Mouse (Mus musculus) MEL (cell line): Measurements from ENCODE around the gene Cdc14b. TPM values are rescaled to one million over a fixed set of nuclear protein-coding genes. Genes with fewer than 3 reads are reported as not detected.

Experiments
- DNase-seq: peaks from one replicate; pipeline ENCODE4 v3.0.0; 2011; ENCODE audit warnings: low read depth, low spot score
- H3K27ac ChIP-seq: 2 replicates; pipeline ENCODE4 v1.5.1; 2012; ENCODE audit warnings: low read depth, mild to moderate bottlenecking, control low read depth, low read length, moderate library complexity; ENCODE audit not compliant: control insufficient read depth
- H3K27me3 ChIP-seq, 2 experiments: fragments of 150-350 bp in 1 of 2; sonication (generic) in 1 of 2; 2 replicates each; pipeline ENCODE4 v1.6.1; 2012; ENCODE audit warnings: low read length in 2 of 2, mild to moderate bottlenecking in 2 of 2, improper control_type of control experiment in 1 of 2, moderate library complexity in 1 of 2; ENCODE audit not compliant: insufficient read depth in 2 of 2, control insufficient read depth in 1 of 2
- H3K36me3 ChIP-seq, 2 experiments: 2 replicates each; pipeline ENCODE4 v1.6.1; 2012 to 2014; ENCODE audit warnings: low read length in 2 of 2, improper control_type of control experiment in 1 of 2, inconsistent platforms in 1 of 2, mild to moderate bottlenecking in 1 of 2; ENCODE audit not compliant: insufficient read depth in 2 of 2, control insufficient read depth in 1 of 2
- H3K4me1 ChIP-seq, 2 experiments: fragments of 150-350 bp in 1 of 2; sonication (generic) in 1 of 2; 2 replicates each; pipeline ENCODE4 v1.6.1; 2012; ENCODE audit warnings: low read length in 2 of 2, improper control_type of control experiment in 1 of 2, mild to moderate bottlenecking in 1 of 2; ENCODE audit not compliant: insufficient read depth in 2 of 2, control insufficient read depth in 1 of 2
- H3K4me3 ChIP-seq, 2 experiments: fragments of 150-350 bp in 1 of 2; sonication (generic) in 1 of 2; 2 replicates each; pipeline ENCODE4 v1.5.1; 2012; ENCODE audit warnings: low read depth in 2 of 2, low read length in 2 of 2, mild to moderate bottlenecking in 2 of 2, moderate library complexity in 2 of 2, control low read depth in 1 of 2, improper control_type of control experiment in 1 of 2; ENCODE audit not compliant: control insufficient read depth in 1 of 2, insufficient read depth in 1 of 2
- H3K79me2 ChIP-seq: 2 replicates; pipeline ENCODE4 v1.6.1; 2012; ENCODE audit warnings: mild to moderate bottlenecking, low read length, moderate library complexity; ENCODE audit not compliant: control insufficient read depth, poor library complexity, insufficient read depth
- H3K9ac ChIP-seq: 2 replicates; pipeline ENCODE4 v1.6.1; 2012; ENCODE audit warnings: low read depth, mild to moderate bottlenecking, control low read depth, low read length, moderate library complexity; ENCODE audit not compliant: control insufficient read depth, poor library complexity, severe bottlenecking
- H3K9me3 ChIP-seq: fragments of 150-350 bp; sonication (generic); replicated peaks from 2 replicates; pipeline ENCODE4 v1.6.1; 2012; ENCODE audit warnings: mild to moderate bottlenecking, low read length, improper control_type of control experiment, moderate library complexity; ENCODE audit not compliant: insufficient read depth
- CHD2 ChIP-seq: IDR thresholded peaks from 2 replicates; pipeline ENCODE4 v1.6.1; 2011; ENCODE audit warnings: low read length, improper control_type of control experiment
- CTCF ChIP-seq, 3 experiments: IDR thresholded peaks in 2 of 3; conservative IDR thresholded peaks in 1 of 3; 2 replicates each; pipeline ENCODE4 v1.5.1; 2011 to 2012; ENCODE audit warnings: low read length in 3 of 3, low read depth in 2 of 3, mild to moderate bottlenecking in 2 of 3, improper control_type of control experiment in 1 of 3, inconsistent platforms in 1 of 3, mixed read lengths in 1 of 3, moderate library complexity in 1 of 3; ENCODE audit not compliant: control insufficient read depth in 1 of 3, insufficient read depth in 1 of 3, poor library complexity in 1 of 3, severe bottlenecking in 1 of 3
- GABPA ChIP-seq: IDR thresholded peaks from 2 replicates; pipeline ENCODE4 v1.6.1; 2012; ENCODE audit warnings: low read depth, mild to moderate bottlenecking, inconsistent platforms, low read length, improper control_type of control experiment, moderate library complexity
- HCFC1 ChIP-seq: IDR thresholded peaks from 2 replicates; pipeline ENCODE4 v1.6.1; 2012; ENCODE audit warnings: low read depth, mild to moderate bottlenecking, inconsistent platforms, low read length, improper control_type of control experiment, moderate library complexity
- MAX ChIP-seq: IDR thresholded peaks from 2 replicates; pipeline ENCODE4 v1.6.1; 2011; ENCODE audit warnings: low read length, improper control_type of control experiment
- MXI1 ChIP-seq: IDR thresholded peaks from 2 replicates; pipeline ENCODE4 v1.6.1; 2011; ENCODE audit warnings: mild to moderate bottlenecking, low read depth, low read length, improper control_type of control experiment
- MYC ChIP-seq: IDR thresholded peaks from 2 replicates; pipeline ENCODE4 v1.6.1; 2011; ENCODE audit warnings: low read depth, mild to moderate bottlenecking, low read length, improper control_type of control experiment, moderate library complexity
- RAD21 ChIP-seq: IDR thresholded peaks from 2 replicates; pipeline ENCODE4 v1.6.1; 2011; ENCODE audit warnings: mild to moderate bottlenecking, low read depth, low read length, improper control_type of control experiment
- SIN3A ChIP-seq: IDR thresholded peaks from 2 replicates; pipeline ENCODE4 v1.6.1; 2012; ENCODE audit warnings: low read length, improper control_type of control experiment, inconsistent platforms
- SMC3 ChIP-seq: IDR thresholded peaks from 2 replicates; pipeline ENCODE4 v1.6.1; 2011; ENCODE audit warnings: low read depth, low read length, improper control_type of control experiment
- TCF12 ChIP-seq: IDR thresholded peaks from 2 replicates; pipeline ENCODE4 v1.6.1; 2014; ENCODE audit warnings: low read depth, mild to moderate bottlenecking, inconsistent platforms, low read length, improper control_type of control experiment, moderate library complexity
- USF1 ChIP-seq: IDR thresholded peaks from 2 replicates; pipeline ENCODE4 v1.6.1; 2014; ENCODE audit warnings: low read depth, mild to moderate bottlenecking, inconsistent platforms, low read length, improper control_type of control experiment, moderate library complexity
- ZC3H11A ChIP-seq: IDR thresholded peaks from 2 replicates; pipeline ENCODE4 v1.6.1; 2012; ENCODE audit warnings: low read depth, mild to moderate bottlenecking, inconsistent platforms, low read length, improper control_type of control experiment
- polyA plus RNA-seq, 2 experiments: library from polyadenylated mRNA; stranded (reverse) in 1 of 2; unstranded in 1 of 2; fragments of >175 nt in 1 of 2; fragments of >200 nt in 1 of 2; gene quantifications; 2 replicates each; pipeline versions ENCODE4 v1.2.1 to v1.2.4; 2012; ENCODE audit warnings: low replicate concordance in 2 of 2, low read depth in 1 of 2; ENCODE audit not compliant: insufficient read length in 2 of 2, insufficient read depth in 1 of 2, missing spikeins in 1 of 2
- total RNA-seq: library from RNA; depleted of rRNA; stranded (reverse); fragments of 300-350 nt; gene quantifications from 2 replicates; pipeline ENCODE4 v1.2.3, GENCODE M21; 2012

Cdc14b gene
- total and polyA plus RNA-seq, 3 experiments: 18.7 to 28.3 TPM; not detected in 1

DNA sequence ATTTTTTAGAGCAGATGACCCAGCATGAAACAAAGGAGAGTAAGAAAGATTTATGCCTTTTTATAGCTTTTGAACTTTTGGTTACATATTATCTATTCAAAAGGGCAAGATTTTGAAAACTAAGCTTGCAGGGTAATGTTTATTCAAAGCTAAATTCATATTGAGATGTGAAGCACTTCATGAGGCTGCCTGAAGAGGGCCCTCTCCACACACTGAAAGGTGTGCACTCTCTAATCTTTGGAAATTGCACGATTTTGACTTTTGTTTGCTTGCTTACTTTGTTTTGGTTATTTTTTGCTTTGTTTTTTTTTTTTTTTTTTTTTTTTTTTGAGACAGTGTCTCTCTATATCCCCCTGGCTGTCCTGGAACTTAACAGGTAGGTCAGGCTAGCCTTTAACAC is 24.7 kb downstream of the Cdc14b start:
- peaks cover 27% of the 10 kb centered on the region for H3K79me2 ChIP-seq
- no peaks in the 10 kb centered on the region for H3K9me3 ChIP-seq
- no peak overlapping the region for H3K27ac ChIP-seq
- H3K36me3 ChIP-seq: peaks cover 0 to 40% of the 10 kb centered on the region in 2 experiments; a peak in 2 of 4 replicates
- TF ChIP-seq ZC3H11A (peak; percentile 56), MYC (0 out of 2 replicates have a peak, but pooled peaks have one; percentile 24), SMC3 (peak; percentile 56), CTCF (IDR thresholded peaks at IDR 0.05 in 2 of 3, conservative IDR thresholded peaks at IDR 0.05 in 1 of 3; ENCODE audit: control insufficient read depth in 1 of 3, insufficient read depth in 1 of 3, low read depth in 2 of 3, low read length in 3 of 3, poor library complexity in 1 of 3, severe bottlenecking in 1 of 3) (peak; percentile 51 to 85 (median 66)), RAD21 (peak; percentile 77), SIN3A (0 out of 2 replicates have a peak, but pooled peaks have one; percentile 12), HCFC1 (no peak), CHD2 (no peak)
- peaks cover 21 to 35% of the 10 kb centered on the region in 2 experiments for H3K4me1 ChIP-seq
- no peaks in the 10 kb centered on the region for H3K27me3 ChIP-seq
- H3K9ac ChIP-seq: no peak overlapping the region
- peak; percentile 69 for DNase-seq
- H3K4me3 ChIP-seq: no peak overlapping the region

DNA sequence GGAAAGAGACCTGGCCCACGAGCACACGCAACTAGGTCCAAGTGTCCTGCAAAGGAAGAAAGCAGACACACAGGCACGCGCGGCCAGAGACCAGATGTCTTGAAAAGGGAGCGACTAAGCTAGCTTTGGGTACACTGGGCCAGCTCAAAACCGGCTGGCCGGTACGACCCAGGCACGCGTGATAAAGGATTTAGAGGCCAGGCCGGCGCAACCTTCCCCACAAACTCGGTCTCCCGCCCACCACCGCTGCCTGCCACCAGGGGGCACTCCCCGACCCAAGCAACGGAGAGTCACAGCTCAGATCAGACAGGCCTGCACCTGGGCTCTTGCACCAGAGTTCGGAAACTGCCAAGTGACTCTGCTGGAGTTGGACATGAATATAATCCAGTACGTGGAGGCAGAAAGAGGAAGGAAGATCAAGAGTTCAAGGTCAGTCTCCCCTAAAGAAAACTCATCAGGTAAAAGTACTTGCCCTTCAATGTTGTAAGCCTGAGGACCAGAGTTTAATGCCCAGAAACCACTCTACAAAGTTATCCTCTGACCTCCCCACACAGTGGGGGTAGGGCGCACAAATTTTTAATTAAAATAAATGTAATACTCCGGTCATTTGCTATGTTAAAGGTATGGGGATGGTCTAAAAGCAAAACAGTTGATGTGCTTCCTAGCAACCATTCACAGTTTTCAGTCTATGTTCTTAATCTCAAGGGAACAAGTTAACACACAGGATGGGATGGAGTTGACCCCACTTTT is 26.1 kb downstream of the Cdc14b start:
- peak overlapping the region; percentile 53 for H3K27ac ChIP-seq
- H3K9ac ChIP-seq: peak overlapping the region; percentile 84
- peak; percentile 88 for DNase-seq
- peaks cover 0 to 31% of the 10 kb centered on the region in 2 experiments; a peak in 2 of 4 replicates for H3K36me3 ChIP-seq
- peak overlapping the region; percentile 57 to 83 for H3K4me3 ChIP-seq
- no peaks in the 10 kb centered on the region for H3K27me3 ChIP-seq
- peaks cover 17 to 27% of the 10 kb centered on the region in 2 experiments for H3K4me1 ChIP-seq
- H3K9me3 ChIP-seq: no peaks in the 10 kb centered on the region
- H3K79me2 ChIP-seq: peaks cover 18% of the 10 kb centered on the region
- TF ChIP-seq SIN3A (peak; percentile 34; the same call in 1 of the 2 replicates), CTCF (IDR thresholded peaks at IDR 0.05 in 2 of 3, conservative IDR thresholded peaks at IDR 0.05 in 1 of 3; ENCODE audit: control insufficient read depth in 1 of 3, insufficient read depth in 1 of 3, low read depth in 2 of 3, low read length in 3 of 3, poor library complexity in 1 of 3, severe bottlenecking in 1 of 3) (peak; percentile 81 to 96 (median 83)), TCF12 (0 out of 2 replicates have a peak, but pooled peaks have one; percentile 4), USF1 (no peak), RAD21 (peak; percentile 47), SMC3 (peak; percentile 69), MAX (no peak), HCFC1 (0 out of 2 replicates have a peak, but pooled peaks have one; percentile 6), ZC3H11A (0 out of 2 replicates have a peak, but pooled peaks have one; percentile 9), GABPA (no peak), MXI1 (peak; percentile 63; the same call in 1 of the 2 replicates)
